Mouse (Mus musculus): ENCODE results near the gene Nr2f6. TPM values are rescaled to one million over a fixed set of nuclear protein-coding genes. Genes with fewer than 3 reads are reported as not detected.
A peak's percentile ranks its signal among the peaks of the same experiment; 100 is the strongest.

The Nr2f6 gene
- total RNA-seq, 1 experiment from 2014 or later = 64.5 TPM

DNA sequence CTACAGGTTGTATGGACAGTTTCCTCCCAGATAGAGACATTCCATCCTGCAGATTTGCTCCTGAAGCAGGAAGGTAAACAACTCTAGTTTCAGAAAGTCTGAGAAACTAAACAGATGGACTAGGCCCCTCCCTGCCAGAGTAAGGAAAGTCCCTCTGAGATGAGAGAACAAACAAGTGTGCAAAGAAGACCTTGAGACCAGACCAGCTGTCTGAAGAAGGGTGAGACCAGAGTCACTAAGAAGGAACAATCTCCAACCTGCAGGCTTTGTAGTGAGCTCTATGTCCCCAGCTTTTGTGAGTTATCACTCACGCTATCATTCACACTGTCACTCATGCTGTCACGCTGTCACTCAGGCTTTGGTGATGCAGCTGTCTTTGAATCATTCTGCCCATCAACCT lies 9.9 kb upstream of the Nr2f6 start:
- DNase-seq = no peak

DNA sequence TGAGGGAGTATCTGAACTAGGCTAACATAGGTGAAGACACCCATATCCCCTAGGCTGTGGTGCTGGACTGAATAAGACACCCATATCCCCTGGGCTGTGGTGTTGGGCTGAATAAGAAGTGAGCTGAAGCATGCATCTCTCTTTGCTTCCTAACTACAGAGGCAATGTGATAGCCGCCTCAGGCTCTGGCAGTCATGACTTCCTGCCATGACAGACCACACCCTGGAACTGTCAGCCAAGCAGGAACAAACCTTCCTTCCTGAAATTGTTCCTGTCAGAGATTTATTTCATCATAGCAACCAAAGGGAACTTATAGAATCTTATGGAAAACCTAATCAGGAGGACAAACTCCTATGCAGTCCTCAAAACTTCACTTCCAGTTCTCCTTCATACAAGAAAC lies 6.5 kb upstream of the Nr2f6 start:
- no peak for DNase-seq

DNA sequence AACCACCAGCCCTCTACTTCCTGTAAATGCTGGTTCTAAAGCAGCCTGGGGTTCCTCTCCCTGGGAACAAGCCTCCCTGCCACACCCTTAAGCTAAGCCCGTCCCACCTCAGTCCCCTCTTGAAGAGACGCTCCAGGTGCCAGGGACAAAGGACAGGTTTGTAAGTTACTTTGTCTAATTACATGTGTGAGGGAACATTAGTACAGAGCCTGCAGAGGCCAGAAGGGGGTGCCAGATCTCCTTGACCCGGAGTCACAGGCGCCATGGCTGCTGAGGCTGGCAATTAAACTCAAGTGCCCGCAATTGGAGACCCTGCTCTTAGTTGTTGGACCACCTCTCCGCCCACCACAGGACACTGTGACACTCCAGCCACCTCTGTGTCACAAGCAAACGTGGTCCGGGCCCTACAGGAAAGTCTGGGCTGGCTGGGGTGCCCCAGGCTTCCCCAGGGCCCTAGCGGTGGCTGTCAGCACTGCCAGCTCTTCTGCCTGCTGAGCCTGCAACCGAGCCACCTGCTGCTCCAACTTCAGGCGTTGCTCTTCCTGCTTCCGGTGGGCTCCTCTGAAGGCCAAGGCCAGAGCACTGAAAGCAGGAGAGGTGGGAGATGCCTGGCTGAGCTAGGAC lies 3.6 kb upstream of the Nr2f6 start:
- DNase-seq = no peak

DNA sequence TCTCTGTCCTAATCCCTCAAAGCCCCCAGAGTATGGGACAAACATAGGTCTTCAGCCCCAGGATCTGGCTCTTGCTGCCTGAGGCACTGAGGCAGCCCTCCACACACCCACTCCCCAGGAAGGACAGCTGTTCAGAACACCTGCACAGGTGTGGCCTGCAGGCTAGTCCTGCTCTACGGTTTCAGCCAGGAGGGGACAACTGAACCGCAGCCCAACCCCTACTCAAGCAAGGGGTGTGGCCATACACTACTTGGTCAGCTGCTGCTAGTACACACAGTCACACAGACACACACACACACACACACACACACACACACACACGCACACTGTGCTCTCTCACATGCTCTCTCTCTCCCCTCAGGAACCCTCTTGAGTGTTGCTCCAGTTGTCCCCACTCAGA lies 2.1 kb upstream of the Nr2f6 start:
- DNase-seq = no peak

DNA sequence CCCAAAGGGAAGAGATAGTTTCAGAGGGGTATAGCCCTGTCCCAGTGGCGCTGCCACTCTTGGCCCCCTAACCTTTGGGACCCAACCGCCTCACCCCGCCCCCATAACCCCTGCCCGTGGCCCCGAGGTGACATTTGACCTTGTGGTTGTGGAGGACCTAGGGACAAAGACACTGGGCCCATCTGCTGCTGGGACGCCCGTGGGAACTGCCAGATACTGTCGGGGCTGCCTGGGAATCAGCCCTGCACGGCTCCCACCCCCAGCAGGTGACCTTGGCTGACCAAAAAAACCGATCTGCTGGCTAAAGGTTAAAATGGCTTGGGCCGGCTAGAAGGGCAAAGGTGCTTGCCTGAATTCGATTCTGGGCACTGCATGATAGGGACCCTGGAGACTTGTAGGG lies 1.6 kb upstream of the Nr2f6 start:
- peak; percentile 25 for DNase-seq

DNA sequence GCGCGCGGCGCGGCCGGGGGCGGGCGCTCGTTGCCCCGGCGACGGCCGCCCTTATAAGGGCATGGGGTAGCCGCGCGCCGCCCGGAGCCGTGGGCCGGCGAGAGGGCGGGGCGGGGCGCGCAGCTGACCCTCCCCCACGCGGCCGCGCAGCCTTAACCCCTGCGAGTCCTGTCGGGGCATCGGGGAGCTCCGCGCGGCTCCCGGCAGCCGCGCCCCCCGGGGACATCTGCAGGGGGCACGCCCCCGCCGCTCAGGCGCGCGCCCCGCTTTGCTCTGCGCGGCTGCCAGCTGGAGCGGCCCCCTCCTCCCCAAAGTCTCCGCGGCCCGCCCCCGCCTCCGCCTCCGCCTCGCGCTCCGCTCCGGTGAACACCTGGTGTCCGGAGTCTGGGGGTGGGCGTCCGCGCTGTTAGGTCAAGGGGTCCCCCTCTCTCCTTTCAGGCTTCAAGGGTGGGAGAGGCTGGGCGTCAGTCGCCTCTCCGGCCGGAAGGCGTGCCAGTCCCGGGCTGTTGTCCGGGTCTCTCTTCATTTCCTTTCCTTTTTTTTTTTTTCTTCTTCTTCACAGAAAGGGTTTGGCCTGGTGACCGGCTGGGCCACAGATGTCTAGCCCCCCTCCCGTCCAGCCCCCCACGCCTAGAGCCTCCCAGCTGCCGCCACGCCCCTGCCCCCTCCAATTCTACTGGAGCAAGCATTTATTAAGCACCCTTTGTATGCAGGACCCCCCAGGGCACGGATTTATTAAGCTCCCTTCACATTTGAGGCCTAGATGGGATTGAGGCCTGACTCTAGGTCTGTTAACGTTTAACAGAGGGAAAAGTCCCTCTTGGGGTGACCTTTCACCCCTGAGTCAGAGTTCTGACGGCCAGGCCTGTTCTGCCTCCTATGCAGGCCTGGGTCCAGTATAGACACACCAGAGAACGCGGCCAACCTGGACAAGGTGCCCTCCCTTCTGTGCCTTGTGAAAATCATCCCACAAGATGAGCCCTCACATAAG lies 506 bp upstream of the Nr2f6 start:
- peak; percentile 92 for DNase-seq

DNA sequence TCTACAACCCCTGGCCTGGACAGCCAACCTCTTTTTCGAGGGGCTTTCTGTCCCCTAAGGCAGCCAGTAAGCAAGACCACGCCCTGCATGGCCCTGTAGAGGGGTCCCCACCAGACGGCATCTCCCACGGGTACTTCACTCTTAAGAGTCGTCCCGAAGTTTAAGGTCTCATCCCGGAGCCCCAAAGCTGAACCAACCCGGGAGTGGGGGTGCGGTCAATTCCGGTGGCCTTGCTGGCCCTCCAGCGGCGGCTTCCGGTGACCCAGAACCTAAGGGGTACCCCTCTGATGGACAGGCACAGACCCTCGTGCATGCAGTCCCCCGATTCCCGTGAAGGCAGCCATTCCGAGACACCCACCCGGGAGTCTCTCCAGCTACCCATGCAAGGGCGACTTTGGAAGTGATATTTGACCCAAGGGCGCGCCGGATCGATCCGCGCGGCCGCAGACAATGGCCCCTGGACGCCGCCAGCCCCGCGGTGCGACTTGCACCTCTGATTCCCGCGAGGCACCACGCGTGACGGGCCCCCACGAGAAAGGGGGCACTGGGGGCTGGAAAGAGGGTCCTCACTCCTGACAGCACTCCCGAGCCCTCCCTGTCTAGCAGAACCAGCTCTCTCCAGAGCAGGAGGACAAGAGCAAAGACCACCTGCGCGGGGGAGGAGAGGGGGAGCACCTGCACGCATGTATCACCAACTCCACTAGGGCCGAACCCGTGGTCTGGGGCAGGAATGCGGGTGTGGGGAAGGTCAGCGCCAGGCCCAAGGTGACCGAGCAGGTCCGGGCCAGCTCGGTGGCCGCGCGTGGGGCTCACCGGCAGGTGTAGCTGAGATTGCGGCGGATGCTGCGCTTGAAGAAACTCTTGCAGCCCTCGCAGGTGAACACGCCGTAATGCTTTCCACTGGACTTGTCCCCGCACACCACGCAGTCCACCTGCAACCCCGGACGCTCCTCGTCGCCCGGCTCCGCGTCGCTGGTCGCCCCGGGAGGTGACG lies 1.3 kb downstream of the Nr2f6 start:
- peak; percentile 49 for DNase-seq

DNA sequence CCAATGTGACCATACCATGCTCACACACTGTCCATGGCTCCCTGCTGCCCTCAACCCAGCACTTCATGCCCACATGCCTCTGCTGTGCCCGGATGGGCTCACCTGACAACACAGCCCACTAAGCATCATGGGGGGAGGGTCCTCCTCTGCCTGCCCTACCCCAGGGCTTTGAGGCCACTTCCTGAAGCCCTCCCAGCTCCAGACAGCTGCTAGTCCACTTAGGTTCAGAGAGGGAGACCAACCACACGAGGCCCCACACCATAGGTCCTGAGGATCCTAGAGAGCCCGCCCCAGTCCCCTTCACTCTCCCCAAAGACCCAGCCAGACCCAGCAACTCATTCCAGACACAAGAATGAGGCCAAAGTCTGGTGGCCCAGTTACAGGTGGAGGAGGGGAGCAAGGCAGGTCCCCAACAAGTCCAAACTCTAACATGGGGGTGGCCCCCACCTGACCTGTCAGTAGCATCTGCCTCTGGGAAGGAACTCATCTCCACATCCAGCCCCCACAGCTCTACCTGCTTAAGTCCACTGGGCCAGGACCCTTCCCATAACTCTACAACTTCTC lies 2.2 kb downstream of the Nr2f6 start:
- DNase-seq = no peak

DNA sequence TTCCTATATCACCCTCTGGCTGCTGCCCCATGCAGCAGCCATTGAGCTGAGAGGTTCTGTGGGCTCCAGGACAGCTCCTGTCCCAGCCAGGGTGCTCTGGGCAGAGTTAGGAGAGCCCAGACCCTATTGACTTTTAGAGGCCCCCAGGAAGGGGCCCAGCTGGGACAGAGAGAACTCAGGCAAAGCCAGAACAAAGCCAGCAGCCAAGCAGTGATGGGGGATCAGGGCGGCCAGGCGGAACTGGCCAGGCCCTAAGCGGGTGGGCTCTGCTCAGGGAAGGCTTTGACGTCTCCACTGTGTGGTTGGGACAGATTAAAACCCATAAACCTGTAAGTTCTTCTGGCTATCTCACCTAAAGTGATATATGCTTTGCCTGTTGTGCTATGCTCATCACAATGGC lies 2.8 kb downstream of the Nr2f6 start:
- no peak for DNase-seq

DNA sequence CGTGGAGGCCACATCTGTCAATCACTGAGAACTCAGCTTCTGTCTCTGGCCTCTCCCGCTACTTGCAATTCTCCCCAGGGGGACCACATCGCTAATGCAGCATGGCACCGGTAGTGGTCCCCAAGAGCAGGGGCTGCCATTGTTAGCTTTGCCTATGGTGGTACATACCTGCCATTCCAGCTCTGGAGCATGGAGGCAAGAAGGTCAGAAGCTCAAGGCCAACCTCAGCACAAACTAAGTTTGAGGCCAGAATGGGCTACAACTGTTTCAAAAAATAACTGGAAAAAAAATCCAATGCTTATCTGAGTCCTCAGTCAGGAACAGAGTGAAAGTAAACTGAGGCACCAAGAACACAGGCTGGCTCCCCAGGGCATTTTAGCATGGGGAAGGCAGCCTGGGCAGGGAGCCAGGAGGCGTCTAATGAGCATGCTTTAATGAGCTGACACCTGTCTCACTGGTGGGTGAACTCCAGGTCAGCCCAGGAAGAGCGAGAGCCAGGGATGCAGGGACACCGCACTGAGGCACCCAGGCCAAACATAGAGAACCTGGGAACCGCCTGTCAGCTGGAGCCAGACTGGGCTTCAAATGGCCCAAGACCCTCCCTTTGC lies 5.2 kb downstream of the Nr2f6 start:
- no peak for DNase-seq

DNA sequence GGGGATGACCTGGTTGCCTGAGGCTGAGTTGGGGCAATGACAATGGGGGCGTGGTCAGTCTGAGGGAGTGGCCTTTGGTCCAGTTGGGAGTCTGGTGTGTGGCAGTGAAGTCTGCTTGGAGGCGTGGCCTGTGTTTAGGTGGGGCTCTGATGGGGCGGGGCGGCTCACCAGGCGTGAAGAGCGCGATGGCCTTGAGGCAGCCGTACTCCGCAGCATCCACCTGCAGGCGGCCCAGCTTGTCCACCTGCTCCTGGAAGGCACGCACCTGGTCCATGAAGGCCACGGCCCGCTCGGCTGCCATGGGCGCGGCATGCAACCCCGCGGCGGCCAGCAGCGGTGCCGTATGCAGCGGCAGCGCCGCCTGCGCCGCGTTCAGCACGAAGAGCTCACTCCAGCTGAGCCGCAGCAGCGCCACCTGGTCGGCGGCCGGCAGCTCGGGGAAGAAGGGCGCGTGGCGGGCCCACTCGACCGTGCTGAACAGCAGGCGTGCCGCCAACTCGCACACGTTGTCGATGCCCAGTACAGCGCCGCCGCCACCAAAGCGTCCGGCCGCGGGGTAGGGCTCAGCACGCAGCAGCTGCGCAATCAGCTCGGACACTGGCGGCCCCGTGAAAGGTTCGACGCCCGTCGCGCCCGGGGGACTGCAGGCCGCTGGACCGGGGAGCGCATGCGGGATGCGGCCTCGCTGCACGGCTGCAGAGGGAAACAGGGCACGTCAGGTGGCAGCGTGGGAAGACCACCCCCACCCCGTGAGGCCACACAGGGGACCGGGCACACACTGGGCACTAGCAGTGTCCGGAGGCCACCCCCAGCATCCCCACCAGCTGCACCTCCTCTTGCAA lies 6.0 kb downstream of the Nr2f6 start:
- peak; percentile 72 for DNase-seq

DNA sequence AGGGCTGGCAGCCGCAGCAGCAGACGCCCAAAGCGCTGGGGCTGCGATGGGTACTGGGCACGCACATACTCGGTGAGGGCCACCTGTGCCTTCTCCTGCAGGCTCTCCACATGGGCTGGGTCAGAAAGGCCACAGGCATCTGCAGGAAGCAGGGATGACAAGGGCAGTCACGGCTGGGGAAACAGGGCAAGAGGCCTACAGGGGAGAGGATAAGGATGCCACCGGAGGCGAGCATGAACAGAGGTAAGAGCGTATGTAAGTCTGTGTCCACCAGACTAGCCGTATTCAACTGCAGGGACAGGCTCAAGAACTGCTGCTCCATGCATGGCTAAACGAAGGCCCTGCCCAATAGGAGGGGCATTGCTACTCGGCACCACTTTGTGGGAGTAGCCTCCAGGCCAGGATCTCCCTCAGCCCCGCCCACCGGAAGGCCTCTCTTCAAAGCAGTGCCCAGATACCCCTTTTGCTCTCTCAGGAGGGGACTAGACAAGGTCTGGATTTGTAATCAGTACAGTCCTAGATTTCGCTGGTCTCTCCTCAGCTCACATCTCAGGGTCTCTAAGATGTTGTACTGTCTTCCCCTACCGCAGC lies 7.0 kb downstream of the Nr2f6 start:
- DNase-seq = peak; percentile 28

DNA sequence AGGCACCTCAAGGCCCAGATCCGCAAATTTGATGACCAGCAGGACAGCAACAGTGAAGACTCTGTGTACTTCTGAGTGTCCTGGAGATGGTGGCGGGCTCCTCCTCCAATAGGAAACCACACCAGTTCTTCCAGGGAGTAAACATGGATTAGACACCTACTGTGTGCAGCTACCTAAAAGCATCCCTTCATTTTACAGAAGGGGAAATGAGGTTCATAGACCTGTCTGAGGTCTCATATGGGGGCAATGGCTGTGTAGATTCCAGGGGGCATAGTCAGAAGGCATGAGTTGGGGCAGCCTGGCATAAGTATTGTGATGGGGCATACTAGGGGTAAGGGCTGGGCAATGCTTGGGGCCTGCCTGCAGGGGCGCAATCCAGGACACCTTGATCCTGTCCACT lies 8.8 kb downstream of the Nr2f6 start:
- DNase-seq = no peak

DNA sequence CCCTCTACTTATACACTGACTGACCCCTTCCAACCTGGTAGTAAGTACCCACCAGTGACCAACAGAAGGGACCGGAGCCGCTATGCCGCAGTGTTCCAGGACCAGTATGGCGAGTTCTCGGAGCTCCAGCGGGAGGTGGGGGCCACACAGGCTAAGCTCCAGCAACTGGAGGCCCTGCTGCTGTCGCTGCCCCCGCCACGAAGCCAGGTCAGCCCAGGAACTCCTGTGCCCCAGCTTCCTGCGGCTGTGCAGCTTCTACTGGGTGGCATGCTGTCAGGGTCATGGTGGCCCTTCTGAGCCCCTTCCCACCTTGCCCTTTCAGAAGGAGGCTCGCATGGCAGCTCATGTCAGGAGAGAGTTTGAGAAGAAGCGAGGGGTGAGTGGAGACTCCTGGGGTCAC lies 9.3 kb downstream of the Nr2f6 start:
- DNase-seq = no peak

DNA sequence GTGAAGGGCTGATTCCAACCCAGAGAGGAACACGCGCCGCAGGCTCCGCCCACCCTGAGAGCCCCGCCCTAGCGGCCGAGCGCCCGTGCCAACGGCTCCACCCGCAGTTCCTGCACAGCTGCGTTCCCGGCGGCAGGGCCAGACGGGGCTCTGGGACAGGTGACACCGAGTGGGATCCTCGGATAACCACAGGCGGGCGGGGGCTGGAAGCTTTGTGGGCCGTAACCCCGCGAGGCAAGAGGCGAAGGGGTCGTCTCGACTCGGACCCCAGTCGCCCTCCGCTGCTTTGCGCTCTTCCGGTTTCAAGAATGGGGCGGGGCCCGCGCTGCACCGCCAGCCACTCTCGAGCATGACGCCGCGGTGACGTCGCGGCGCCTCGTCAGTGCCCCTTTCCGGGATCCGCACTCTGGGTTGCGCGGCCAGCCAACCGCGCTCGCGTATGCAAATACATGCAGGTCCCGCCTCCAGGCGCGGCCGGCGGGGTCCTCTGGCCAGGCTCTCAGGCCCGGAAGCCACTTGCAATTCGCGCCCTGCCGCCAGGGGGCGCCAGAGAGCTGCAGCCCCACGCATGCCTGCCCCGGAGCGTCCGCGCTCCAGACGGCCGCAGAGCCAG lies 10.4 kb downstream of the Nr2f6 start, which contains the start of gene Ocel1:
TSS of gene Ocel1 (plus strand) at position 63 of the 613 bp plus-strand sequence.
- peak; percentile 98 for DNase-seq

DNA sequence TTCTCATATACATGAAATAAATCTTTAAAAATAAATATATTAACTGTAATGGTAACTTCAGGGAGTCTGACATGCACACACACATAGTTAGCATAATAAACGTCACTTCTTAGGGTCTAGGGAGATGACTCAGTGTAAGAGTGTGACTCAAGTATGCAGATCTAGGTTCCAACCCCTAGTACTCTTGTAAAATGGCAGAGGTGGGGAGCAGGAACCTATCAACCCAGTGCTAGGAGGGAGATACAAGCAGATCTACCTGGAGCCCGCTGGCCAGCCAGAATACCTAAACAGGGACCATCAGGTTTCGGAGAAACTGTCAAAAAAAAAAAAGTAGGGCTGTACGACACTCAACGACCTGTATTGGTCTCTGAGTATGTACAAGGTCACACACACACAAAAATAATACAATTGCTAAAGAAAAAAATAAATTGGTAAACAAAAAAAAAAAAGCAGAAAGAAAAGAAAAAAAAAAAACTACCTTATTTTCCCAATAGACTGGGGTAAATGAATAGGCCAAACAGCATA lies 11.0 kb downstream of the Nr2f6 start:
- no peak for DNase-seq

DNA sequence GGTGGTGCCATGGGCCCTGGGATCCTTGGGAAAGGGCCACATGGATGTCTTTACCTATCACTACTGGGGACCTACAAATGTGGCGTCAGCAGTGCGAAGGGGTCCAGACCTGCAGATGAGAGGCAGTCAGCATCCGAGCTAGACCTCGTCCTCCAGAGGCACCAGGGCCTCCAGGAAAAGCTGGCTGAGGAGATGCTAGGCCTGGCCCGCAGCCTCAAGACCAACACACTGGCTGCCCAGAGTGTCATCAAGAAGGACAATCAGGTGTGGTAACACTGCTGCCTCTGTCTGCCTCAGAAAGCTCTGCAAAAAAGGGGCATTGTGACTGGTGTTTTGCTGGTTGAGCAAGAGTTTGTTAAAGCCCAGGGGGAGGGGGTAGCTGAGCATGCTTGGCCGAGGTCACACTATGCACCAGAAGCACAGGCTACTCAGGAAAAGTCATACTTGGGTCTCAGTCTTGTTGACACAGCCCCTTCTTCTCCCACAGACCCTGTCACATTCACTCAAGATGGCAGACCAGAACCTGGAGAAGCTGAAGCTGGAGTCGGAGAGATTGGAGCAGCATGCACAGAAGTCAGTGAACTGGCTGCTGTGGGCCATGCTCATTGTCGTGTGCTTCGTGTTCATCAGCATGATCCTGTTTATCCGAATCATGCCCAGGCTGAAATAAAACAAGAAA lies 12.6 kb downstream of the Nr2f6 start:
- no peak for DNase-seq

DNA sequence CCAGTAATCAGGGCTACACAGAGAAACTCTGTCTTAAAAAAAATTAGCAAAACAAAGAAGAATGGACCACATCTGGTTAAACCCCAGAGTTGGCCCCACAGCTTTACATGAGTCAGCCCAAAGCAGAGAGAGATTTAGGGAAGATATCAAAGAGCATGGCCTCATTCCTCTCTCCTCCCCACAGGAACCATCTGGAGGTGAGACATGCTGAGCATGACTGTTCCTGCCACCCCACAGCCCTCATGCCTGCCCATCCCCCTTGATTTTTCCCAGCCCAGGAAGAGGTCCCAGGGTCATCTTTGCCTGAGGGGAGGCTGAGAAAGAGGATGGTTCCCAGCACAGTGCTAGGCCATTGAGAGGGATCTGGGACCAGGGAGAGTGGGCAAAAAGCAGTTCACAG lies 13.4 kb downstream of the Nr2f6 start:
- no peak for DNase-seq
